Mouse (Mus musculus): ENCODE data around the gene Mrps25. TPM values are rescaled to one million over a fixed set of nuclear protein-coding genes. Genes with fewer than 3 reads are reported as not detected.

Mrps25 gene
- polyA plus RNA-seq, 1 experiment from 2014 or later, result 103 TPM

GRCm38 (mm10) chr6:92176450-92176849 is 7.4 kb downstream of the Mrps25 start:
- WGBS, result 95% methylated on average over 1 of the region's 1 CpGs
- H3K4me3 ChIP-seq, result no peak overlapping the region
- no peaks in the 10 kb centered on the region for H3K4me1 ChIP-seq
- H3K36me3 ChIP-seq (replicated peaks), result peaks cover 94% of the 10 kb centered on the region
- no peak for DNase-seq (ENCODE audit: low spot score)
- no peak overlapping the region for H3K27ac ChIP-seq (replicated peaks)
- no peaks in the 10 kb centered on the region for H3K27me3 ChIP-seq (replicated peaks; ENCODE audit: low read depth, poor library complexity, severe bottlenecking)
- peaks cover 5% of the 10 kb centered on the region; the same call in 1 of the 2 replicates for H3K9me3 ChIP-seq

- no peaks in the 10 kb centered on the region for H3K9me3 ChIP-seq
- no peak for DNase-seq (ENCODE audit: low spot score)
- no peaks in the 10 kb centered on the region for H3K27me3 ChIP-seq (replicated peaks; ENCODE audit: low read depth, poor library complexity, severe bottlenecking)
- WGBS, result 95% methylated on average over 1 of the region's 1 CpGs
- H3K27ac ChIP-seq (replicated peaks), result no peak overlapping the region
- H3K36me3 ChIP-seq (replicated peaks), result peaks cover 98% of the 10 kb centered on the region
- H3K4me1 ChIP-seq, result no peaks in the 10 kb centered on the region
- H3K4me3 ChIP-seq, result no peak overlapping the region
These were observed 21.1 kb downstream of the Mrps25 start for GRCm38 (mm10) chr6:92162724-92163123.

GRCm38 (mm10) chr6:92158801-92159200 is 25.0 kb downstream of the Mrps25 start:
- Histone ChIP-seq H3K9me3 (no peaks in the 10 kb centered on the region), H3K27me3 (replicated peaks; ENCODE audit: low read depth, poor library complexity, severe bottlenecking) (no peaks in the 10 kb centered on the region), H3K4me1 (no peaks in the 10 kb centered on the region), H3K4me3 (no peak overlapping the region), H3K36me3 (replicated peaks) (peaks cover 100% of the 10 kb centered on the region), H3K27ac (replicated peaks) (no peak overlapping the region)
- 94% methylated on average over 3 of the region's 3 CpGs for WGBS
- no peak for DNase-seq (ENCODE audit: low spot score)

GRCm38 (mm10) chr6:92153774-92154173 is 30.1 kb downstream of the Mrps25 start:
- WGBS, result 88% methylated on average over 1 of the region's 1 CpGs
- H3K4me1 ChIP-seq, result no peaks in the 10 kb centered on the region
- no peaks in the 10 kb centered on the region for H3K27me3 ChIP-seq (replicated peaks; ENCODE audit: low read depth, poor library complexity, severe bottlenecking)
- H3K4me3 ChIP-seq, result no peak overlapping the region
- no peak overlapping the region for H3K27ac ChIP-seq (replicated peaks)
- DNase-seq (ENCODE audit: low spot score), result no peak
- H3K9me3 ChIP-seq, result no peaks in the 10 kb centered on the region
- H3K36me3 ChIP-seq (replicated peaks), result peaks cover 97% of the 10 kb centered on the region

GRCm38 (mm10) chr6:92145881-92146280 is 38.0 kb downstream of the Mrps25 start:
- 95% methylated on average over 4 of the region's 4 CpGs for WGBS
- Histone ChIP-seq H3K4me1 (no peaks in the 10 kb centered on the region), H3K4me3 (no peak overlapping the region), H3K27me3 (replicated peaks; ENCODE audit: low read depth, poor library complexity, severe bottlenecking) (no peaks in the 10 kb centered on the region), H3K9me3 (no peaks in the 10 kb centered on the region), H3K27ac (replicated peaks) (no peak overlapping the region), H3K36me3 (replicated peaks) (peaks cover 69% of the 10 kb centered on the region)
- DNase-seq (ENCODE audit: low spot score), result no peak

GRCm38 (mm10) chr6:92136356-92136755 is 47.5 kb downstream of the Mrps25 start:
- no peak for DNase-seq (ENCODE audit: low spot score)
- Histone ChIP-seq H3K27me3 (replicated peaks; ENCODE audit: low read depth, poor library complexity, severe bottlenecking) (no peaks in the 10 kb centered on the region), H3K4me3 (no peak overlapping the region), H3K36me3 (replicated peaks) (peaks cover 30% of the 10 kb centered on the region), H3K9me3 (no peaks in the 10 kb centered on the region), H3K27ac (replicated peaks) (no peak overlapping the region), H3K4me1 (peaks cover 5% of the 10 kb centered on the region; the same call in 1 of the 2 replicates)
- 80% methylated on average over 2 of the region's 2 CpGs for WGBS

- peaks cover 8% of the 10 kb centered on the region; the same call in 1 of the 2 replicates for H3K4me1 ChIP-seq
- no peaks in the 10 kb centered on the region for H3K9me3 ChIP-seq
- WGBS, result 91% methylated on average over 2 of the region's 2 CpGs
- H3K27me3 ChIP-seq (replicated peaks; ENCODE audit: low read depth, poor library complexity, severe bottlenecking), result no peaks in the 10 kb centered on the region
- H3K4me3 ChIP-seq, result no peak overlapping the region
- H3K27ac ChIP-seq (replicated peaks), result no peak overlapping the region
- H3K36me3 ChIP-seq (replicated peaks), result peaks cover 12% of the 10 kb centered on the region
- no peak for DNase-seq (ENCODE audit: low spot score)
These were observed 50.2 kb downstream of the Mrps25 start for GRCm38 (mm10) chr6:92133617-92134016.

GRCm38 (mm10) chr6:92132021-92132911 is 51.6 kb downstream of the Mrps25 start:
- DNase-seq (ENCODE audit: low spot score), result no peak
- no peak overlapping the region for H3K4me3 ChIP-seq
- H3K4me1 ChIP-seq, result peaks cover 8% of the 10 kb centered on the region; the same call in 1 of the 2 replicates
- no peaks in the 10 kb centered on the region for H3K27me3 ChIP-seq (replicated peaks; ENCODE audit: low read depth, poor library complexity, severe bottlenecking)
- H3K27ac ChIP-seq (replicated peaks), result no peak overlapping the region
- H3K9me3 ChIP-seq, result no peaks in the 10 kb centered on the region
- peaks cover 12% of the 10 kb centered on the region for H3K36me3 ChIP-seq (replicated peaks)
- WGBS, result 91% methylated on average over 3 of the region's 3 CpGs

- Histone ChIP-seq H3K4me1 (peaks cover 8% of the 10 kb centered on the region; the same call in 1 of the 2 replicates), H3K4me3 (no peak overlapping the region), H3K36me3 (replicated peaks) (peaks cover 12% of the 10 kb centered on the region), H3K27me3 (replicated peaks; ENCODE audit: low read depth, poor library complexity, severe bottlenecking) (no peaks in the 10 kb centered on the region), H3K9me3 (no peaks in the 10 kb centered on the region), H3K27ac (replicated peaks) (no peak overlapping the region)
- WGBS, result 88% methylated on average over 1 of the region's 1 CpGs
- no peak for DNase-seq (ENCODE audit: low spot score)
These were observed 52.4 kb downstream of the Mrps25 start for GRCm38 (mm10) chr6:92131456-92131855.

GRCm38 (mm10) chr6:92126861-92127468 is 56.9 kb downstream of the Mrps25 start:
- no peak for DNase-seq (ENCODE audit: low spot score)
- H3K27me3 ChIP-seq (replicated peaks; ENCODE audit: low read depth, poor library complexity, severe bottlenecking), result no peaks in the 10 kb centered on the region
- H3K4me3 ChIP-seq, result no peak overlapping the region
- H3K9me3 ChIP-seq, result no peaks in the 10 kb centered on the region
- H3K27ac ChIP-seq (replicated peaks), result no peak overlapping the region
- H3K36me3 ChIP-seq (replicated peaks), result peaks cover 3% of the 10 kb centered on the region; the same call in 1 of the 2 replicates
- peaks cover 4% of the 10 kb centered on the region; the same call in 1 of the 2 replicates for H3K4me1 ChIP-seq
- WGBS, result 98% methylated on average over 1 of the region's 1 CpGs

GRCm38 (mm10) chr6:92124547-92124946 is 59.3 kb downstream of the Mrps25 start:
- Histone ChIP-seq H3K27ac (replicated peaks) (no peak overlapping the region), H3K4me3 (no peak overlapping the region), H3K4me1 (no peaks in the 10 kb centered on the region), H3K36me3 (replicated peaks) (peaks cover 3% of the 10 kb centered on the region; the same call in 1 of the 2 replicates), H3K9me3 (no peaks in the 10 kb centered on the region), H3K27me3 (replicated peaks; ENCODE audit: low read depth, poor library complexity, severe bottlenecking) (no peaks in the 10 kb centered on the region)
- DNase-seq (ENCODE audit: low spot score), result no peak

All from embryonic facial prominence, embryonic 10.5 days (tissue).